Mouse (Mus musculus): ENCODE data around the gene Poll. TPM values are rescaled to one million over a fixed set of nuclear protein-coding genes. Genes with fewer than 3 reads are reported as not detected.

Poll gene
- total RNA-seq, 2 experiments from 2014 or later: 8.1 to 8.5 TPM

DNA sequence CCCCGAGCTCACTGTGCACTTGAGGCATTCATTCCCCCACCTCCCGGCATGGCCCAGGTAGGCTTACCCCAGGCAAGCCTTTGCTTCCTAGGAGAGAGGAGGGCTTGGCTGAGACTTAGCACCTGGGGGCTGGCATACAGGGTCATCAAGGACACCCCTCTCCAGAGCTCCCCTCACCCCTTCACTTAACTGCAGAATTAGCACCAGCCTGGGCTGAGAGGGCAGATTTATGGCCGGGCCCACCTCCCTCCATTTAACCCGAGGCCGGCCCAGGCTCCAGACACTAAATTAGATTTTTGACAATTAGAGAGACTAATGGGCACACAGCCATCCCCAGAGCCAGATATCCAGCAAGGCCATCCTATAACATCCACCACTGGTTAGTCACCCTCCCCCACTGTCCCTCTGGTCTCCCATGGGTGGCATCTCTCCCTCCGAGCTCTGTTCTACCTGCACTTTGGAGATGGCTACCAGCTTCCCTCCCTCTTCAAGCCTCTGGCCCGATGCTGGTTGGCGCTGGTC is 25.1 kb downstream of the Poll start:
- DNase-seq: no peak

DNA sequence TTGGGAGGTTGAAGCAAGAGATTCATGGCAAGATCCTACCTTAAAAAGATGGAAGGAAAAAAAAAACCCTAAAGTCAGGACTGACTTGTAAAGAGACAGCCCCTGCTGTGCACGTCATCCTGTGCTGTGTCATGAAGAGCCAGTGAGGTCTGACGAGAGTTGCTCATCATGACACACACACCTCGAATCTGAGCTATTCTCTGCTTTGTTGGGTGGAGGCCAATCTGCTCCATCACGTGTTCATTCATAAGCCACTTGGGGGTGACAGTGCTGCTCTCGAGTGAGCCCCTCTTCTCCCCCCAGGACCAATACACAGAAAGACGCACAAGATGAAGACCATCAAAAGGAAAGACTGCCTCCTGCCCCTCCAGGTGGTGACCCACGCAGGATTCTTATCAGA is 26.7 kb downstream of the Poll start:
- DNase-seq: no peak

DNA sequence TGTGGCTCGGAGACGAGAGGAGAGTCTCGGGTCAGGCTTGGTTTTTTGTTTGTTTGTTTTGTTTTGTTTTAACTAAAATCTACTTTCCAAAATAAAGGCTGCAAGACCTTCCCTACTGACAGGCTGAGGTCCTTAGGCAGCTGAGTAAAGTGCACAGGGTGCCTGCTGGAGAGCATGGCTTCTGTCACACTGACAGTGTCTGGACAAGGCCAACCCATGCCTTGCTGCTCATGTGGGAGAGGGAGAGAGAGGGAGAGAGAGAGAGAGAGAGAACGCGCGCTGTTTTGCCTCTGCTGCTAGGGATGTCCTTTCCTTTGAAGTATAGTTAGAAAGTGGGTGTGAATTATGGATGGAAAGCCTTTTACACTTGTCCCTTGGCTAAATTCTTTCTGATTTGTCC is 28.8 kb downstream of the Poll start:
- no peak for DNase-seq

DNA sequence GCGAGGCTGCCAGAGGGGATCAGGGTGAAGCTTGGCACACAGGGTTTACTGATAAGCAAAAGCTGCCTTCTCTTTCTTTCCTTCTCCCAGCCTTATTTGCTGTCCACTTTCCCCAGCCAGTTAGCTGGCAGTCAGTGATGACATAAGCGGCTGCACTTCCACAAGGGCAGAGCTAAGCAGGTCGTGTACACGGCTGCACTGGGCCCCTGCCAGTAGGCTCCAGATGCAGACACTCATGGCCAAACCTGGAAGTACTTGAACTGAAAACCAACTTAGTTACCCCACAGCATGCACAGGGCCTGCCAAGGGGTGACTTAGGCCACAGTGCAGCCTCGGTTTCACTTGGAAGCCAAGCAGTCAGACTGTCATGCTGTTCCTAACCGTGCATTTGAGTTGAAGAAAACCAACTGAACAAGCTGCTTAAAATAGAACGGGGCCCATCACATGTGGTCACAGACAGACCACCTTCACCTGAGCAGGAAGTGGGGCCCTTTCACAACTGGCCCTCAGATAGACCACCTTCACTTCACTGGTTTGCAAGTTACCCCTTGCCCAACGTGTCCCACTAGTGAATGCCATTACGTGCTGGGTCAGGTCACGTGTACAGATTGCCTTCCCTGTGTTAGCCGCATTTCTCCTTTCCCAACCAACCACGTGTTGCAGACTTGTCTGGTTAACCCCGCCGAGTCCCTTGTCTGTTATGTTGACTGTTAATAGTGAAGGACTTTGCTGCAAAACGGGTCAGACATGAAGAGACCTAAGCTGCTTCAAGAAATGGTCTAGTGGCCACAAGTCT is 29.9 kb downstream of the Poll start:
- DNase-seq: peak; percentile 62

DNA sequence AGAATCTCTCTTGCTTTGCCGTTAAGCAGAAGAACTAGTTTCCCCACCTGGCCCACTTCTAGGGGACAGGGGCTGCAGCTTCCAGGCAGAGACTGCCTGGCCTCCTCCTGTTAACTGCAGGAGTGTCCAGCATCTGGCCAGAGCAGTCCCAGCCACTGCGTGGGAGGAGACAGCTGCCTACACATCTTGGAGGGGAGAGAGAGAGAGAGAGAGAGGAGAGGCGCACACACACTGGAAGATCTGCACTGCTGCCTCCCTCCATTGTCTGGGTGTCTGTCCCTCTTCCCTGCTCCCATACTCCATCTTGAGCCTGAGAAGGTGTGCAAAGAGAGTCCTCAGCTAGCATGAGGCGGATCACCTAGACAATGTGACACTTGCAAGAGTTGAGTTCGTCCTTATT is 31.0 kb downstream of the Poll start:
- no peak for DNase-seq

DNA sequence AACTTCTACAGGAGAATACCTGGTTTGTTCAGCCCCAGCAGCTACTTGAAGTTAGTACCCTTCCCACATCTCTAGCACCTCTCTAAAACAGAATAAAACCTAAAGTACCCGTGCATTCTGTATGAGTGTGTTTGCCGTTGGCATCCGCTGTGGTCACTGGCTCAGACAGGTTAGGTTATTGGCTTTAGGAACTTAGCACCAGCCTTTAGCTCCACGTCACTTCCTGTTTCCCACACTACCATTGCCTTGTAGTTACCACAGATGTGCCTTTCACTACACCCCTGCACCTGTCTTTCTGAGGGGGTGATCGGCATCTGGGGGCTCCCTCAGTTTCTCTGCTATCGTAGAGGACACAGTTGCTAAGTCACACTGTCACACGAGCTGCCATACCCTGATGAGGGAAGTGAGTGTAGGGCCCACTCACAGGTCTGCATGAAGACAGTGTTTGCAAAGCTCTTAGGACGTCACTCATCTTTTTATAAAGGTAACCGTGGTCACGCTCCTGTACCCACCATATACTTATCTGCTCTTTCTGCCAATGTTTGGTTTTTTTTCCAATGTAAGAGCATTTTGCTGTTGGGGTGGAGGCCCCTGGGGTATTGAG is 32.3 kb downstream of the Poll start:
- DNase-seq: no peak

DNA sequence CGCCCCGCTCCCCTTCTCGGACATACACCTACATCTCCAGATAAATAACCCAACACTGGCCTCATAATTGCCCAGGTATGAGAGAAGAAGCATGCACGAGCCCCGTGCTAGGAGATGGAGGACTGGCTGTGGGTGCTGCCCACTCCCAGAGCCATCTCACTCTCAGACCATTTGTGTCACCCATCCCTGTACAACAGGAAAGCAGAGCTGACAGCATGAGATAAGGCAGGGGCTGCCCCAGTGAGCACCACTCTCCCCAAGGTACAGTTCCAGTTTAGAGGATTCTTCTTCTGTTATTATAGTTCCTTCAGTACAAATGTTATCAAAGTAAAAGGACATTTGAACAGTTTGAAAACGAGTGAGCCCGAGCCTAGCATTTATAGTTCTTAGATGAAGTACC is 32.9 kb downstream of the Poll start:
- DNase-seq: no peak

DNA sequence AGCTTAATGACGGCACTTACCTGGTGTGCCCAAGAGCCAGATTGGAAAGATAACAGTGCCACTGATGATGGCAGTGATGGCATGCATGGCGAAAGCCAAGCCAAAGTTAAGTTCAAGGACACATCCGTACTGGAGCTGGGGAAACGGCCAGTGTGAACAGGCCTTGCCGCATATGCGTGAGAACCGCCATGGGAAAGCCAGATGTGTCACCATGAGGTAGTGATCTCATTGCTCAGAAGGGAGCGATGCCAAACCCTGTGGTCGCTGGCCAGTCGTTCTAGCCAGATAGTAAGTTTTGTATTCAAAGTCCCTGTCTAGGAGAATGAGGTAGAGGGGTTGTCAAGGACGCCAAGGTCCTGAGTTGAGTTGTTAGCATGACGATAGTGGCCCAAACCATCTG is 44.1 kb downstream of the Poll start:
- no peak for DNase-seq

DNA sequence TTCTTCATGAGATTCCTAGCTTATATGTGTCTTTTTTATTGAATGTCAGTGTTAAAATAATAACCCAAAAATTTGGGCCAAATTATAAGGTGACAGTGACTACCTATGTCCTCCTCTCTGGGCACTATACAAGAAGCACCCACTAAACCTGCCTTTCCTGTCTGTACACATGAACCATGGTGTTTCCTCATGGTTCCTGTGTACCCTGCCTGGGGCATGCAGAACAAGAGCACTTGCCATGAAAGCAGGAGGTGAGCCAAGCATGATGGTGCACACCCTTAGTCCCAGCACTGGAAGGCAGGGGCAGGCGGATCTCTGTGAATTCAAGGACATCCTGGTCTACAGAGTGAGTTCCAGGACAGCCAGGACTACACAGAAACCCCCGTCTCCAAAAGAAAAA is 45.0 kb downstream of the Poll start:
- no peak for DNase-seq

DNA sequence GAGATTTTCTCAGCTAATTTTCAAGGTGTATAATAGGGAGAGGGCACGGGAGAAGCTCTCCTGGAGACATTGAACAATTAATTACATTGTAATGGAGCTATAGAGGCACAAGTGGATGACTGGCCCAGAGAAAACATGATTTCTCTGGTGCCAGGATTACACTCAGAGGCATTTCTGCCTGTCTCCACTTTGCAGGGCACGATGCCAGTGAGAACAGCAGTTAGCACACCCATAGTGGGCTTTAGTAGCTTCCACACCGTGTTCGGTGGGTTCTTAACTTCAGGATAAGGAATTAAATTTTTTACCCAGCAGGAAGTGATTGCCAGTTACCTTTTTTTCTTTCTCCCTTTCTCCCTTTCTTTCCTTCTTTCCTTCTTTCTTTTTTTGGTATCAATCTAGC is 48.9 kb downstream of the Poll start:
- DNase-seq: no peak

DNA sequence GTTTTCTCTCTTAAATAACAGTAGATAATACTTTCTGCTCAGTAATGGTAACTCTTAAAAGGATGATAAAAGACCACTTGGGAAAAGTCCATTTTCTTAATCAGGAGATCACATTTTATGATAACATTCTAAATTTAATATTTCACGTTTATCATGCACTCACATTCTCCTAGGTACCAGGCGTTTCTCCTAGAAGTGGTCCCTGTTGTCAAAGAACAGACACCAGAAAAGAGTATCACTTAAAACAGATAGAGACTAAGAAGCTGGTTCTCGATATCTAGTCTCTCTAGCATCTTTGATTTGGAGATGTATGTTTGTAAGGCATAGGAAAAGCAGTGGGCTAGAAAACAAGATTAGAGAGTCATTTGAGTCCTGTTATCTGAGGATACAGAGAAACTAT is 49.7 kb downstream of the Poll start:
- no peak for DNase-seq

DNA sequence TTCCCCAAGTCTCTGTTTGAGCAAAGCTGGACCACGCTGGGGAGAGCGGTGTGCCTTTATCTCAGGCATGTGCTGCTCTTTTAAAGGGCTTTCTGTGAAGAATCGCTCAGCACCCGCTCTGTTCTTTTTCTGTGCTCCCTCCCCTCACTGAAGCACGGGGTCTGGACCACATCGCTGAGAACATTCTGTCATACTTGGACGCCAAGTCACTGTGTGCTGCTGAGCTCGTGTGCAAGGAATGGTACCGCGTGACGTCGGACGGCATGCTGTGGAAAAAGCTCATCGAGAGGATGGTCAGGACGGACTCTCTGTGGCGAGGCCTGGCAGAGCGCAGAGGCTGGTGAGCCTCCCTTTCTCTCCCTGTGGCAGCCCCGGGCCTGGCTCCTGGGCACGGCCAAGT is 52.8 kb downstream of the Poll start:
- DNase-seq: peak; percentile 48

DNA sequence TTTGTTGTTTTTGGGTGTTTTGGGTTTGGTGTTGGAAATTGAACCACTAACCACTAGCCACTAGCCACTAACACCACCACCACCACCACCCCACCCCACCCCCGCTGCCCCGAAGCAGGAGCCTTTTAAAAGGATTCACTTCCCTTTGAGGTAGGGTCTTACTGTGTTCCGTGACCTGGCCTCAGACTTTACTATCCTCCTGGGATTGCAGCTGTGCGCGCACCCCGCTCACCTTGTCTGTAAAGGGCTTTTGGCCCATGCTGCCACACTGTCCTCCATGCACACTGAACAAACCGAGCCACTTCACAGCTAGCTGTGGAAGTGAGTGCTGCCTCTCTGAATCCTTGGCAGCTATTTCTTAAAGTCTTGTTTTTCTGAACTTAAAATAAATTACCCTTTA is 54.9 kb downstream of the Poll start:
- no peak for DNase-seq

Other genes starting within 250 kb of the Poll start
- gene Btrc, start 196.8 kb downstream of the Poll start, total RNA-seq (2021): 10 to 100 TPM; 24.6 to 25.1 TPM
- gene Gm17018, start 84 bp upstream of the Poll start, total RNA-seq (2021): 10 to 100 TPM; 17.2 to 22.8 TPM
- gene Fbxw4, start 99.8 kb upstream of the Poll start, total RNA-seq (2021): 10 to 100 TPM; 24.0 to 25.0 TPM
- gene Fgf8, start 182.4 kb upstream of the Poll start, total RNA-seq (2021): under 1 TPM in 1 of 2 experiments, not detected in 1; 0.45 TPM
- gene Npm3, start 189.1 kb upstream of the Poll start, total RNA-seq (2021): 10 to 100 TPM; 25.4 to 27.8 TPM
- 10 to 100 TPM; 82.8 to 89.2 TPM for gene Mgea5, start 223.3 kb upstream of the Poll start, total RNA-seq (2021)